Mouse (Mus musculus) kidney, adult 18-20 months (tissue): ENCODE data around the gene Mrps7.
A peak's percentile ranks its signal among the peaks of the same experiment; 100 is the strongest.

Source experiments
- DNase-seq: peaks from one replicate; pipeline ENCODE4 v3.0.0; 2021

Gene Mrps7

DNA sequence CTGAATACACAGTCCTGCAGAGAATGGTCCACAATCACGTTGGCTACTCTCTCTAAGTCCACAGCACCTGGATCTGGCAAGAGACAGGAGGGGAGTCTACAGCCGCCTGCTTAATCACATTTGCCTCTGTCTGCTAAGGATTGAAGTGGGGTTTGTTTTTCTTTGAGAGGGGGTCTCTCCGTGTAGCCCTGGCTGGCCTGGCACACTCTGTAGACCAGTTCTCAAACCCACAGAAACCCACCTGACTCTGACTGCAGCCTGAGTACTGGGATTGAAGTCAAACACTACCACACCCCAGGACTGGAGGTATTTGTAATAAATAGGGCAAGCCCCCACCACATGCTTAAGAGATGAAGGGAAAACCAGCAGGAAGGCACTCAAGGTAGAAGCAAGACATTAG is 5.9 kb downstream of the Mrps7 start:
- DNase-seq = no peak

DNA sequence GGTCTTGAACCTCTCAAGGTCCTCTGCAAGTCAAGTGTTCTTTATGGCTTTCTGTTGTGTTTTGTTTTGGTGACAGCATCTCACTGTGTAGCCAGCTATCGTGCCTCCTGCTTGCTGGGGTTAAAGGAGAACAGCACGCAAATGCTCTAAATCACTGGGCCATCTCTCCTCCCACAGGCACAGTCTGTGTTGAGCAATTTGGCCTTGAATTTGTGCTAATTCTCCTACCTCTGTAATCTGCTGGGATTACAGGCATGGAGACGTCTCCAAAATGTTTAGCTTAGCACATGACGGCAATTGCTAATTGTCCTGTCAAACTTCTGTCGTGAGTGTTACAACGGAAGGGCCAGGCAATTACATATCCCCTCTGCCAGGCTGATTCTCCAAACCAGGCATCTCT is 7.4 kb downstream of the Mrps7 start:
- no peak for DNase-seq

DNA sequence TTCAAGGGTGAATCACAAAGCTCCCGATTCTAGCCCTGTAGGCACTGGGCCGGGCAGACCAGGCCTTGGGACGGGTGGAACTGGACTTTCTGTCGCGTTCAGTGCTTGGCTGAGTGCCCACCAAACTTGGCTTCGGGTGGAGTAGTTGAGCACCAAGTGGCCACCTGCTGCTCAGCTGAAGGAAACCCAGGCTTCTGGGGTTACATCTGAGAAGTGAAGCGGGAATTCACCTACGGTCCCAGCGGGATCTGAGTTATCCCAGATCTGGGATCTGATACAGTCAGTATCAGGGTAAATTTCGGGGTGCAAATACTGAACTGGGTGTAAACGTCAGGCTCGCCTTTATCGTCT is 8.3 kb downstream of the Mrps7 start:
- DNase-seq = peak; percentile 89

DNA sequence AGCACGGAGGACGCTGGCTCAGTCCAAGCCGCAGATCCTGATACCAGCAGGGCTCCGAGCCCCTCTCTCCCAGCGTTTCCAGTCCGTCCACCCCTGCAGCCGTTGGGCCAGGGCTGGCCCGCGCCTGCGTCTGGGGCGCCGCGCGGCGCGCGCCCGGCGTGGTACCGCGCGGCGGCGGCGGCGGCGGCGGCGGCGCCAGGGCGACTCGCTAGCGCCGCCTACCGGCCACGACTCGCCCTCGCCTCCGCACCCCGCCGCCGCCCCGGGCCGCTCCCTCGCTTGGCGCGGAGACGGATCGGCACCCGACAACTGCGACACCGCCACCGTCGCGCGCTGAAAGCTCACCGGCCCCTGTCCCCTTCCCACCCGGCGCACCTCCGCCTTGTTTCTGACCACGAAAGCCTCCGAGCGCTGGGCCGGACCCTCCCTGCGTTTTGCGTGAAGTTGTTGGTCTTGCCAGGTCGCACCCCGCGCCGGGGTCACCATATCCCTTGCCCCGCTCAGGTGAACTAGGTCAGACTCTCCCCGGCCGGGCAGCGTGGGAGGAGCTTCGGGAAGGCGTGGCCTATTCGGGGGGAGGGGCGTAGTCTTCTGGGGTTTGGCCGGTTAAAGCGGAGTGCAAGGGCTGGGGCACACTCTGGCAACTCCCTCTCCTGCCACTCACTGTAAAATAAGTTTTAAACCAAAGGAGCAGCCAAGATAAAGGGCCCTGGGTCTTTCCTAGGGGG is 8.8 kb downstream of the Mrps7 start, which contains the start of gene Mif4gd:
Gene Mif4gd, minus strand, starts transcription at position 560 of the 728 bp plus-strand sequence.
- peak; percentile 99 for DNase-seq

DNA sequence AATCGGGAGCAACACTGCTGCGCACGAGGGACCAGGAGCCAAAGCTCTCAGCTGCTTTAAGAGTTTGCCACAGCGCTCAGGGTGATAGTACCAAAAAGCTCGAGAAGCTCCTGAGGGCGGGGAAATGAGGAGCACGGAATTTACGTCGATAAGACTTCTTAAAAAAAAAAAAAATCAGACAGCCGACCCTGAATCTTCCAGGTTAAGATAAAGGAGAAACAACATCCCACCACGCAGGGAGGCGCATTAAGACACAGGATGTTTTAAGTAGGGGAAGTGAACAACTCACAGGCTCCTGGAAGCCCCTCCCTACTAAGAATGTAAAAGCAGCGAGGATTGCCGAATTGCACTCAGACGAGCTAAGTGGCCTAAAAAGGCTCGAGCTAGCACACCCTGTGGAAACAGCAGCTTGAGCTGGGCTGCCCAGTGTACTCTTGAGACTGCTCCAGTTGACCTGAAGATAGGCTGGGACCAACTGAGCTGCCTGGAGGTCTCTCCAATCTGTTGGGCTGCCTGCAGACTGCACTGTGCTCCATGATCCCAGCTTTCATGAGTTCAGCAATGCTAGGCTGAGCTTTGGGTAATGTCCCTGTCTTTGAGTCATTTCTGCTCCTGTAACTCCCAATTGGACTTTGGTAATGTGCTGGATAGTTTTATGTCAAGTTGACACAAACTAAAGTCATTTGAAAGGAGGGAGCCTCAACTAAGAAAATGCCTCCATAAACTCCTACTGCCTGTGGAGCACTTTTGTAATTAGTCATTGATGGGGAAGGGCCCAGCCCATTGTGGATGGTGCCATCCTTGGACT is 9.6 kb downstream of the Mrps7 start:
- DNase-seq = no peak

DNA sequence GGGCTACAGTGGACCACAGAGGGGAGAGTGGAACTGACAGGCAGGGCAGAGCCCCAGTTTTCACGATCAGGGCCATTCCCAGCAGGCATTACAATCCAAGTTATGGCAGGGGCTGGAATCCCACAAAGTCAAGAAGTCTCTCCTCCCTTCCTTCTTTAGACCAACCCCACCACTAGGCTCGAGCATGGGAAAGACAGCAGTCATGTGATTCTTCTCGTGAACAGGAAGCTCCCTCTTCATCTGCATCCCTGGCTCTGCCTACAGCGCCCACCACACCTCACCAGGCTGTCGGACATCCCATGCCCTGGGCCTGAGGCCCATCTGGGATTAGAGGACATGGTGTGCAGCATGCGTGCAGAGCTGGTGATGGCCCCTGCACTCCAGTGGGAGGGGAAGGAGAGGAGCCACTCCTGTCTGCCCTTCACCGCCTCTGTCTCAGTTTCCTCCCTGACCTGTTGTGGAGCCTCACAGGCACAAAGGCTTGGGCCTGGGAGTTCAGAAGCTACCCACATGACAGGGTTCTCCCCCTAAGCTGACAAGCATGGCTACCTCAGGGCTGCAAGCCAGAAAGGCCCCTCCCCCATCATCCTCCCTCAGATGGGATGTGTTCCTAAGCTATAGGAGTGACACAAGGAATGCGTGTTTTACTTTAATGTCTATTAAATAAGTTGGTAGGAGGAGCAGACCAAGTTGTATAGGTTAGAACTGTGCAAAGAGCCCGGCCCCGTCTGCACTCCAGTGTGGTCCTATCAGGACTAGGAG is 10.8 kb downstream of the Mrps7 start:
- DNase-seq = no peak

DNA sequence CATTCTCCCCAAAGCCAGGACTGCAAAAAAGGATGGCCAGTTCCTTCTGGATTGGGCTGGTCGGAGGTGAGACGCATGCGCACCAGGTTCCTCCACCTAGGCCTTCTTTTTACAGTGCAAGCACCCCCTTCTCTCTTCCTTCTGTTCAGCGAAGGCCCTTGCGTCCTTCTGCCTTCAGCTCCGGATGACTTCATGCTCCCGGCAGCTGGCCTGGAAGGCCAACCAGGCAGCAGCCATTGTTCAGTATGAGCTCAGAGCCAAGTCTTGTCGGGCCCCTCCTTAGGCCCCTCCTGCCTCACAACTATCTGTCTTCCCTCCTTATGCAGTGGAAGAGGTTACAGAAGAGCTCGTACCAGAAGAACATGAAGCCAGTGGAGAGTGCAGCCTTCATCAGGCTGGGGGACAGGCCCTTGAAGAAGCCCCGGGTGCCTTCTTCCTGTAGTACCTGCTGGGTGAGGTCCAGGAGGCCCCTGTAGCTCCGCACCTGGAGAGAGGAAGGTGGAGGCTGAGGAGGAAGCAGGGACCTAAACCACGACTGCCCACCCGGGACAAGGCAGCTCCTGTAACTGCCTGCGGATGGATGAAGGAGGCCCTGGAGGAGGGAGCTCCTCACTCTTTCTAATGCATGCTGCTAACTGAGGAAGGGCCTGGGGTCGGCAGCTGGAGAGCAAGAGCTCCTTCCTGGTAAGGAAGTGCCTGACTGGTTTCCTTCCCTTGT is 11.5 kb downstream of the Mrps7 start:
- DNase-seq = peak; percentile 43

DNA sequence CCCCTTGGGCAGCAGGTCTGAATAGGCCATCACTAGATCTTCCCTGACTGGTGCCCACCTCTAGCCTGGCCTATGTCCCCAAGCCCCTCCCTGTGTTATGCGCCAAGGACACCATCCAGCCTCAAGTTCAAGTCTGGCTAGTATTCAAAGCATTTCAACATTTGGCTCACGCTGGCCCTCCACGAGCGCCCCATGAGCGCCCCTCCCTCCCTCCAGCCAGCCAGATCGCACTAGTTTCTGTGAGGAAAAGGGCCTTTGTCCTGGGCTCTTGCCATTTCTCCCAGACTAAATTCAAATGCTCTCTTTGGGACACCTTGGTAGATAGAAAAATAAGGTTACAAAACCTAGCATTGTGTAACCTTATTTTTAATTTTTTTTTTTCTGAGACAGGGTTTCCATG is 12.2 kb downstream of the Mrps7 start:
- DNase-seq = peak; percentile 51

DNA sequence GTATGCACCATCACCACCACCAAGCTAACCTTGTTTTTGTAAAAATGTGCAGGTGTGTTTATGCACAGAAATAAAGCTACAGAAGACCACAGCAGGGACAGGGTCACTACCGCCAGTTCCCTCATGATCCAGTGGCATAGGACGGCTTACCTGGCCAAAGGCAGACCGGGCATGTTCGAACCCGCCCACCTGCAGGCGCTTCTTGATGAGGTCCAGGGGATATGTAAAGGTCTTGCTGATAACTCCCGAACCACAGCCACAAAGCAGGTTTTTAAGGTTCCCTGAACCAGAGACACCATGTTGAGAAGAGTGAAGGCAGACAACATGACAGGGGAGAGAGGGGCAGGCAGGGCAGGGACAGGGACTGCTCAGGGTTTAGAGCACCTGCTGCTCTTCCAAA is 12.6 kb downstream of the Mrps7 start:
- no peak for DNase-seq

DNA sequence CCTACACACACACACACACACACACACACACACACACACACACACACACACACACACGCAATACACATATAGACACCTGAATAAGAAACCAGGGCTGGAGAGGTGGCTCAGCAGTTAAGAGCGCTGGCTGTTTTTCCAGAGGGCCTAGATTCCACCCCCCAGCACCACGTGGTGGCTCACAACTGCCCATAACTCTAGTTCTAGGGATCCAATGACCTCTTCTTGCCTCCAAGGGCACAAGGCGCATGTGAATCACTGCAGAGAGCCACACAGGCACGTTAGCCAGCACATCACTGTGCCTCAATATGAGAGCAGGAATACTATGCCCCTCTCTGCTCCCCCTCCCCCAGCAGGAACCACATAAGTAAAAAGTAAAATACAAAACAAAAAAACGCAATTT is 13.2 kb downstream of the Mrps7 start:
- peak; percentile 65 for DNase-seq

DNA sequence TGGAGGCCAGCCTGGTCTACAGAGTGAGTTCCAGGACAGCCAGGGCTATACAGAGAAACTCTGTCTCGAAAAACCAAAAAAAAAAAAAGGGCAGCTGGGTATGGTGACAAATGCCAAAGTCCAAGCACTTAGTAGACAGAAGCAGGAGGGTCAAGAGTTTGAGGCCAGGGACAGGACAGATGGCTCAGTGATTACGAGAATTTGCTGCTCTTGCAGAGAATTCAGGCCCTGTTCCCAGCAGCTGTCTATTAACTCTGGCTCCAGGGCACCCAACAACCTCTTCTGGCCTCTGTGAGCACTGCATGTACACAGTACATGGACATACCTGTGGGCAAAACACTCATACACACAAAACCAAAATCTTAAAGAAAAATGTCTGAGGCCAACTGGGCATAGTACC is 14.3 kb downstream of the Mrps7 start:
- DNase-seq = peak; percentile 44

DNA sequence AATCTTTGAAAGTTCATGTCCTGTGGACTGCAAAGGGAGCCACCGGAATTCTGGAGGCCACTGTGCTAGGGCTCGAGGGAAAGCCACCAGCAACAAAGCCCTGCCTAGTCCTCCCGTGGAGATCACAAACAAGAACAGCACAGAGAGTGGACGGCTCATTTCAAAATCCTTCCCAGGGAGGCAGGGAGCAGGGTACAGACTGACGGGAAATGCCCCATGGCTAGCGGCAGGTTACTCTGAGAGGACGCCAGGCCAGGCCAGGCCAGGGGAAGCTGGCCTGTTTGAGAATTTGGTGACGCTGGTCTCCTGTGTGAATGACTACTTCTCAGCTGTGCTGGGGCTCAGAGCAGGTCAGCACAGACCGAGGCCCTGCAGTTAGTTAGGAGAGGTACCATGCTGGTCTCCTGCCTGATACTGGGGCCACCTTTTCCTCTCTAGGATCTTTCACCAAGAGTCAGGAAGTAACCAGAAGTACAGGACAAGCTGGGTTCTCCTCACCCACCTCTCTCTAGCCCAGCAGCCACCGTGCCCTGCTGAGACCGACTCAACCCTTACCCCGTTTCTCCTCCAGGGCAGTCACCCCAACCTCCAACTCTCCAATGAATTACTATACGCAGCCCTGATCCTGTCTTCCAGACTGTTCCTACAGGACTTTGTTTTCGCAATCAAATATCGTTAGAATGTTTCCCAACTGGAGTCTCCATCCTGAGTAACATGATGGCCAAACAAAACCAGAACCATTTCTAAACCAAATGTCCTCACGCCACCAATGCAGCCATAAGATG is 15.2 kb downstream of the Mrps7 start:
- peak; percentile 32 for DNase-seq

DNA sequence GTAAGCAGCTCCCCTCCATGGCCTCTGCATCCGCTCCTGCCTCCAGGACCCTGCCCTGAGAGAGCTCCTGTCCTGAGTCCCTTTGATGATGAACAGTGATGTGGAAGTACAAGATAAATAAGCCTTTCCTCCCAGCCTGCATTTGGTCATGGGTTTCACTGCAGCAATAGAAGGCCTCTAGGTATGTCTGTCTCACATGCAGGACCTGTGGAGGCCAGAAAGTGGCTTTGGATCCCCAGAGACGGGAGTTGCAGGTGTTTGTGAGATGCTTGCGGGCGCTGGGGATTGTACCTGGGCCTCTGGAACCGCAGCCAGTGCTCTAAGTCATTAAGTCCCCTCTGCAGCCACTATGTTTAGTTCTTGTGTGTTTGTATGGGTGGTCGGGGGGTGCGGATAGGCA is 16.2 kb downstream of the Mrps7 start:
- DNase-seq = no peak

DNA sequence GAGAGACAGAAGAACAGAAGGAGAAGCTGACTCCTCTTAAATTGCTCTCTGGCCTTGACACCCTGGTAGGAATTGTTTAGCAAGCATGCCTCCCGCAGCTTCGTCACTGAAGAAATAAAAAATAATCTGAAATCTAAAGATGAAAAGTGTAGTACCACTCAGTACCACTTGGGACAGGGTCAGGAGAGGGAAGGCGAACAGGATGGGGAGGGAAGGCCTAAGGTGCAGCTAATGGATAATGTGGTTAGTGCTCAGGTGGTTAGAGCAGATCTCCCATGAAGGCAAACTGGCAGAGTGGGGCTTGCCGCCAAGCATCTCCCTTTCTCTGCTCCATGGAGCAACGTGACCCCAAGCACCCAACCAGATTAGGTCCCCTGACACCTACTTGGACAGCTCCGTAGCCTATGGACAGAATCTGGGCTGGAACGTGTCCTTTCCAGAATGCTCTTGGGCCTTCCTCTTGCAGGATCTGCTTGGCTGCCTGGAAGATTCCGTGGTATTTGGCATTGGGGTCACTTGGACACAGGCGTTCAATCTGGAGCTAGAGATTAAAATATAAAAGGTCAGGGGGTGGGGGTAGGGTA is 19.9 kb downstream of the Mrps7 start:
- peak; percentile 36 for DNase-seq

DNA sequence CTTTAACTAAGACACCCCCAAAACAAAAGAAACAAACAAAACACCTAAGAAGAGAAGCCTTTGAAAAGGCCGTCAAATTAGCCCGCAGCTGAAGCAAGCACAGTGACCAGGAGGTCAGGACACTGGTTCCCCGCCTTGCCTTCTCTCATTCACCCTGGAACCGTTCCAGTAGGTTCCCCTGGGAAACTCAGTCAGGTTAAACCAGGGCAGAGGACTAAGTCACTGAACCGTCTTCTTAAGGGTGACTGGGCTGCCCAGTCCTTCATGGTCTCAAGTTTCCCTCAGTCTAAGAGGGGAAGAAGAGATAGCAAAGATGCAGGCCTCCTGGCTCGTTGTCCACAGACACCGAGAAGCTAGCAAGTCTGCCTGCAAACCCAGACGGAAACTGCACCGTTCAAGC is 22.2 kb downstream of the Mrps7 start:
- peak; percentile 77 for DNase-seq

DNA sequence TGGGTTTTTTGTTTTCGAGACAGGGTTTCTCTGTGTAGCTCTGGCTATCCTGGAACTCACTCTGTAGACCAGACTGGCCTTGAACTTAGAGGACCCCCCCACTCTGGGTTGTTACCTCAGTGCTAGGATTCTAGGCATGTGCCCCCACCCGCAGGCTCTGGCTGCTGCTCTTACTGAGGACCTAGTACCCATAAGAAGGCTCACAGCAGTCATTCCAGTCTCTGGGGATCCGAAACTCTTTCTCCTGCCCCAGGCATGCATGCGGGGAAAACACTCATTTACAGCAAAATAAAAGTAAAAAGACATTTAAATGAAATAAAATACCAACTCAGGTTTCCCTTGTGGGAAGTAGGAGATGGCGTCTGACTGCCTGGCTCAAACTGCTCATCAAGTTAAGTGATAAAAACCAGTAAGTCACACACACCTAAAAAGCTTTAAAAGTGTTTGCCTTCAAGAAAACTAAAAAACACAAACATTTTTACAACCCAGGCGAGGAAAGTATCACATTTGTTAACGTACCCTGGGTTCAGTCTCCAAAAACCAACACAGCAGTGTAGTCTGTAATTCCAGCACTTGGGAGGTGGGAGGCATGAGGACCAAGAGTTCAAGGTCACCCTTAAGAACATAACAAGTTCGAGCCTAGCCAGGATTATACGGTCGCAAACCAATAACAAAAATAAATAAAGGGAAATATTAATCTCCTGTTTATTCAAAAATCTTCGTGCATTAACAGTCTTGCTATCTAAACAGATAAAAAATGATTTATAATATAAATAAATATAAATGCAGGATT is 23.3 kb downstream of the Mrps7 start:
- peak; percentile 18 for DNase-seq

DNA sequence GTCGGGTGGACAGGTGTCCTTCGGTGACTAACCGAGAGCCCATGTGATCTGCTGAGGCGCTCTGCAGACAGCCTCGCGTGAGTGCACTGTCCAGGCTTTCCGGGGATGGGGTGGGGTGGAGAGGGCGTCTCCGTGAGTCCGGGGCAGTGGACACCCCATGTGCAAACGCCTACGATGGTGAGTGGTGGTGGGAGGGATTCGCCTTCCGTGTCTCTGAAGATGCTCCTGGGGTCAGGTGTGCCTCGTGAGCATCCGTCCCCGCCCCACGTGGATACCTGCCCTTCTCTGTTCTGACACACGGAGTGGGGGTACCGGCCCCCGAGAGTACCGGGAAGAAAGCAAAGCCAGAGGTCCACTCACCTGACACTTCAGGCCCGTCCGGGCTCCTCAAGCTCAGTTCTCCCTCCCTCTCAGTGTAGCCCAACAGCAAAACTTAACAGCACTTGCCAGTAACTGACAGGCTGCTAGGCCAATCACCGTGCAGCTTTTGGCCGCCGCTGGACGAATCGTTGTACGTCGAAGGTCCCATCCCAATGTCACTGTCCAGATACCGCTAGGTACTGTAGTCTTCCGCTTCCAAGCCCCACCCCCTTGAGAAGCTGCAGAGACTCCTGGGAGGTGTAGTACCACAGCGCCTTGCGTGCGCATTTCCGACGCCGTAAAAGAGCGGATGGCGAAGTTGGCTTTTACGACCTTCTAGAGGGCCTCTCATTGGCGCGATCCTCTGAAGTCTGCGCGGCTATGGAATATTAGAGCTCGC is 24.2 kb downstream of the Mrps7 start, which contains the start of gene Slc25a19:
Gene Slc25a19, minus strand, starts transcription at position 591 of the 760 bp plus-strand sequence.
- DNase-seq = peak; percentile 99

DNA sequence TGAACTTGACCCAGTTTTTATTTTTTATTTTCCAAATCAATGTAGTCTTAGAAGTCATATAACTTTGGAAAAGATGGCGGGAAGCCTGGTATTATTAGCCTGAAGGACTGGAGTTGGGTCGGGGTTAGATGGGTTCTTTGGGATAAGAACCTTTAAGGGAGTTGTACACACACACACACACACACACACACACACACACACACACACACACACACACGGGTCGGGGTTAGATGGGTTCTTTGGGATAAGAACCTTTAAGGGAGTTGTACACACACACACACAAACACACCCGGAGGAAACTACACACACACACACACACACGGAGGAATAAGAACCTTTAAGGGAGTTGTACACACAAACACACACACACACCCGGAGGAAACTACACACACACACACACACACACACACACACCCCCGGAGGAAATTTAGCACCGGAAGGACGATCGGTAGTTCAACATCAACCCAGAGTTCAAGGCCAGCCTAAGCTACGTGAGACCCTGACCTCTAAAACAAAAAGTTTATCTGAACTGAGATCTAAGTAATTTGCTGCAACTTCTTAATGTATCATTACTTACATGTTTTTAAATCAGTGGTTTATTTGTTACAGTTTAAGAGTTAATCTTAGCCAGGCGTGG is 24.9 kb downstream of the Mrps7 start:
- no peak for DNase-seq

DNA sequence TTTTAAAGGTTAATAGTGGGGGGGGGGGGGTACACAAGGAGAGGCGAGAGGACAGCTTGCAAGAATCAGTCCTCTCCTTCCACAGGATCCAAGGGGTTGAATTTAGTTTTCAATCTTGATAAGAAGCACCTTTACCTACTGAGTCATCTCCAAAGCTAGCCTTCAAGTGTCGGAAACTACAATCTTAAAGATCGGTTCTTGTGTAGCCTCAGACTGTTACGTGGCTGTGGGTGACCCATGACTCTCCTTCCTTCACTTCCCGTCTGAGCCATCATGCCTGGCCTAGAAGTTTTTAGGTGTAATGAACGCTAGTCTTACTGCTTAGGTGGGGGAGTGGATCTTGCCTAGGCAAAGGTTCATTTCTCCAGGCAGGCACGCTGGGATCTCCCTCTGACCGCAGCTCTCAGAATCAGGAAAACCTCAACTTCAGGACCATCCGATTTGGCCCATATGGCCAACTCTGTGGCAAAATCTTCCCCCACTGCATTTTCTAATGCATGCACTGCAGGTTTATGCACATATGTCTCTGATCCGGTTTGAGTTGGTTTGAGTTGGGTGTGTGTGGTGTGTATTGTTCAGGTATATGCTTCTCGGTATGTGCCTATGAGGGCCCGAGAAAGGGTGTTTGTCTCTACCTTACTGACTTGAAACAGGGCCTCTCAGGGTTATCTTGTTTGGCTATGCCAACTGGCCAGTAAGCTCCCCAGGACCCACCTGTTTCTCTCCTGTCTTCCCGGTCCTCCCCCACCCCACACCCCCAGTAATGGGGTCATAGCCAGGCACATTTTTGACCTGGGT is 26.2 kb downstream of the Mrps7 start:
- no peak for DNase-seq
